Mouse (Mus musculus) kidney, embryonic 16.5 days (tissue): ENCODE results near the gene Actr1a. TPM values are rescaled to one million over a fixed set of nuclear protein-coding genes. Genes with fewer than 3 reads are reported as not detected.

ENCODE experiments used
- ATAC-seq: fragments of 200-750 bp; cut with Nextera tagmentation; 2 replicates; pipeline ENCODE4 v1.8.0; 2017; ENCODE audit warnings: moderate TSS enrichment; ENCODE audit not compliant: low FRiP score, low TSS enrichment
- H3K27ac ChIP-seq: fragments of 300-500 bp; sonication (generic); 2 replicates; pipeline ENCODE4 v1.5.1; 2014; ENCODE audit warnings: low read length
- H3K27me3 ChIP-seq: fragments of 300-500 bp; sonication (generic); 2 replicates; pipeline ENCODE4 v1.6.1; 2014; ENCODE audit warnings: low read length, control low read depth, mixed read lengths; ENCODE audit not compliant: insufficient read depth
- H3K36me3 ChIP-seq: fragments of 300-500 bp; sonication (generic); 2 replicates; pipeline ENCODE4 v1.6.1; 2014; ENCODE audit warnings: low read length, control low read depth, mixed read lengths; ENCODE audit not compliant: insufficient read depth
- H3K4me1 ChIP-seq: fragments of 300-500 bp; sonication (generic); 2 replicates; pipeline ENCODE4 v1.6.1; 2014; ENCODE audit warnings: low read length, control low read depth, mixed read lengths; ENCODE audit not compliant: insufficient read depth
- H3K4me2 ChIP-seq: fragments of 300-500 bp; sonication (generic); replicated peaks from 2 replicates; pipeline ENCODE4 v1.6.1; 2014; ENCODE audit warnings: low read depth, low read length
- H3K4me3 ChIP-seq: fragments of 300-500 bp; sonication (generic); 2 replicates; pipeline ENCODE4 v1.5.1; 2014; ENCODE audit warnings: mild to moderate bottlenecking, low read length
- H3K9ac ChIP-seq: fragments of 300-500 bp; sonication (generic); replicated peaks from 2 replicates; pipeline ENCODE4 v1.6.1; 2014; ENCODE audit warnings: low read length
- H3K9me3 ChIP-seq: fragments of 300-500 bp; sonication (generic); 2 replicates; pipeline ENCODE4 v1.6.1; 2016; ENCODE audit warnings: low read length, control low read depth
- WGBS: fragments of 180-500 bp; shearing (Covaris S2); extraction: QIAGEN DNeasy Blood & Tissue Kit; methylation state at CpG from one replicate; pipeline ENCODE4 v1.1.7; 2014; 5-methylcytosine and 5-hydroxymethylcytosine counted together
- polyA plus RNA-seq: library from polyadenylated mRNA; unstranded; fragments of >200 nt; fragmentation: Nextera tagmentation; extraction: Ambion mirVana; gene quantifications from 2 replicates; pipeline ENCODE4 v1.2.1, GENCODE M21; 2015

Gene Actr1a
- polyA plus RNA-seq, 1 experiment from 2014 or later: 144 TPM

- H3K4me1 ChIP-seq: peaks cover 13% of the 10 kb centered on the region
- H3K4me2 ChIP-seq: no peak overlapping the region
- H3K9me3 ChIP-seq: no peaks in the 10 kb centered on the region
- 86% methylated on average over 8 of the region's 8 CpGs for WGBS
- H3K9ac ChIP-seq: no peak overlapping the region
- no peak overlapping the region for H3K4me3 ChIP-seq
- no peak for ATAC-seq
- H3K27ac ChIP-seq: no peak overlapping the region
- H3K27me3 ChIP-seq: 0 out of 2 replicates have a peak, but pooled peaks cover 4% of the 10 kb centered on the region
- no peaks in the 10 kb centered on the region for H3K36me3 ChIP-seq
Observed at GRCm38 (mm10) chr19:46362104-46362503, 33.4 kb downstream of the Actr1a start.

- no peaks in the 10 kb centered on the region for H3K36me3 ChIP-seq
- H3K4me2 ChIP-seq: peak overlapping the region; percentile 90
- ATAC-seq: no peak
- H3K9ac ChIP-seq: no peak overlapping the region
- peaks cover 6% of the 10 kb centered on the region; the same call in 1 of the 2 replicates for H3K27me3 ChIP-seq
- peaks cover 13% of the 10 kb centered on the region for H3K4me1 ChIP-seq
- 62% methylated on average over 4 of the region's 4 CpGs for WGBS
- H3K27ac ChIP-seq: peak overlapping the region; percentile 3; the same call in 1 of the 2 replicates
- no peaks in the 10 kb centered on the region for H3K9me3 ChIP-seq
- no peak overlapping the region for H3K4me3 ChIP-seq
Observed at GRCm38 (mm10) chr19:46358381-46358780, 37.2 kb downstream of the Actr1a start.

- H3K9me3 ChIP-seq: no peaks in the 10 kb centered on the region
- peaks cover 13% of the 10 kb centered on the region for H3K4me1 ChIP-seq
- peak overlapping the region; percentile 90 for H3K4me2 ChIP-seq
- WGBS: 13% methylated on average over 25 of the region's 25 CpGs
- peak overlapping the region; percentile 74 for H3K9ac ChIP-seq
- H3K4me3 ChIP-seq: peak overlapping the region; percentile 60
- H3K36me3 ChIP-seq: no peaks in the 10 kb centered on the region
- ATAC-seq: peak; percentile 68
- H3K27ac ChIP-seq: peak overlapping the region; percentile 3; the same call in 1 of the 2 replicates
- peaks cover 6% of the 10 kb centered on the region; the same call in 1 of the 2 replicates for H3K27me3 ChIP-seq
Observed at GRCm38 (mm10) chr19:46357344-46358280, 37.9 kb downstream of the Actr1a start.

GRCm38 (mm10) chr19:46356701-46357138 is 38.8 kb downstream of the Actr1a start:
- Histone ChIP-seq H3K9me3 (no peaks in the 10 kb centered on the region), H3K27me3 (peaks cover 6% of the 10 kb centered on the region; the same call in 1 of the 2 replicates), H3K4me2 (peak overlapping the region; percentile 90), H3K9ac (peak overlapping the region; percentile 74), H3K4me1 (peaks cover 13% of the 10 kb centered on the region), H3K36me3 (no peaks in the 10 kb centered on the region), H3K27ac (no peak overlapping the region), H3K4me3 (peak overlapping the region; percentile 60)
- peak; percentile 86 for ATAC-seq
- under 1% methylated on average over 28 of the region's 29 CpGs for WGBS

- H3K4me1 ChIP-seq: peaks cover 17% of the 10 kb centered on the region
- peak within 1 kb of the TSS; percentile 86 for H3K9ac ChIP-seq
- H3K27me3 ChIP-seq: peaks cover under 1% of the 10 kb centered on the region; the same call in 1 of the 2 replicates
- H3K27ac ChIP-seq: peak within 1 kb of the TSS; percentile 77; the same call in 1 of the 2 replicates
- H3K4me2 ChIP-seq: peak within 1 kb of the TSS; percentile 96
- H3K36me3 ChIP-seq: no peaks in the 10 kb centered on the region
- H3K9me3 ChIP-seq: no peaks in the 10 kb centered on the region
- peak within 1 kb of the TSS; percentile 72 for H3K4me3 ChIP-seq
- WGBS: 59% methylated on average over 10 of the region's 10 CpGs
- ATAC-seq: no peak
Observed at GRCm38 (mm10) chr19:46350168-46350932, 45.2 kb downstream of the Actr1a start, which contains the start of gene 2310034G01Rik. Gene 2310034G01Rik (minus strand): TSS chr19:46350302.

- H3K4me3 ChIP-seq: peak overlapping the region; percentile 72
Observed at GRCm38 (mm10) chr19:46349550-46349949, 46.0 kb downstream of the Actr1a start.

GRCm38 (mm10) chr19:46348761-46349458 is 46.6 kb downstream of the Actr1a start:
- H3K27me3 ChIP-seq: no peaks in the 10 kb centered on the region
- ATAC-seq: peak; percentile 91
- H3K36me3 ChIP-seq: no peaks in the 10 kb centered on the region
- H3K9ac ChIP-seq: peak overlapping the region; percentile 86
- peak overlapping the region; percentile 77 for H3K27ac ChIP-seq
- H3K4me3 ChIP-seq: peak overlapping the region; percentile 72
- no peaks in the 10 kb centered on the region for H3K9me3 ChIP-seq
- WGBS: under 1% methylated on average over 65 of the region's 78 CpGs
- H3K4me1 ChIP-seq: peaks cover 17% of the 10 kb centered on the region
- peak overlapping the region; percentile 96 for H3K4me2 ChIP-seq

More at GRCm38 (mm10) chr19:46349550-46349949, 46.0 kb downstream of the Actr1a start:
- H3K9me3 ChIP-seq: no peaks in the 10 kb centered on the region
- H3K4me2 ChIP-seq: peak overlapping the region; percentile 96
- peak; percentile 41; the same call in 1 of the 2 replicates for ATAC-seq
- WGBS: 24% methylated on average over 6 of the region's 6 CpGs
- no peaks in the 10 kb centered on the region for H3K36me3 ChIP-seq
- peaks cover 17% of the 10 kb centered on the region for H3K4me1 ChIP-seq
- H3K9ac ChIP-seq: peak overlapping the region; percentile 86
- H3K27me3 ChIP-seq: no peaks in the 10 kb centered on the region
- no peak overlapping the region for H3K27ac ChIP-seq

- 29% methylated on average over 14 of the region's 14 CpGs for WGBS
- H3K4me3 ChIP-seq: peak overlapping the region; percentile 72
- peaks cover 17% of the 10 kb centered on the region for H3K4me1 ChIP-seq
- H3K9ac ChIP-seq: peak overlapping the region; percentile 86
- H3K27me3 ChIP-seq: 0 out of 2 replicates have a peak, but pooled peaks cover 2% of the 10 kb centered on the region
- no peaks in the 10 kb centered on the region for H3K9me3 ChIP-seq
- no peak for ATAC-seq
- H3K27ac ChIP-seq: peak overlapping the region; percentile 77
- H3K4me2 ChIP-seq: peak overlapping the region; percentile 96
- no peaks in the 10 kb centered on the region for H3K36me3 ChIP-seq
Observed at GRCm38 (mm10) chr19:46347936-46348668, 47.4 kb downstream of the Actr1a start.
